Mouse (Mus musculus): ENCODE results near the gene Praf2. TPM values are rescaled to one million over a fixed set of nuclear protein-coding genes. Genes with fewer than 3 reads are reported as not detected.

Praf2 gene
- polyA plus RNA-seq (2014; fragmentation: Nextera tagmentation; extraction: Ambion mirVana), result 139 and 145 TPM in 2 replicates

GRCm38 (mm10) chrX:7728215-7728921, at the start of gene Praf2:
Gene Praf2 (plus strand): TSS chrX:7728439.
- peak within 1 kb of the TSS; percentile 60 for H3K9ac ChIP-seq (ENCODE audit: low read length)
- WGBS, result 35% methylated on average over 42 of the region's 42 CpGs
- DNase-seq (ENCODE audit: low spot score) (peak; percentile 95), ATAC-seq (peak; percentile 96)
- no peaks in the 10 kb centered on the region; the same call in 1 of the 2 replicates for H3K4me1 ChIP-seq (ENCODE audit: control insufficient read depth, insufficient read depth, low read length)
- H3K4me2 ChIP-seq (ENCODE audit: low read length), result peak within 1 kb of the TSS; percentile 59
- H3K4me3 ChIP-seq (ENCODE audit: low read depth, low read length), result peak within 1 kb of the TSS; percentile 43
- peaks cover 11% of the 10 kb centered on the region; the same call in 1 of the 2 replicates for H3K36me3 ChIP-seq (ENCODE audit: control insufficient read depth, insufficient read depth, low read length)
- peak within 1 kb of the TSS; percentile 39; the same call in 1 of the 2 replicates for H3K27ac ChIP-seq (ENCODE audit: low read depth, low read length)
- no peaks in the 10 kb centered on the region for H3K9me3 ChIP-seq (replicated peaks; ENCODE audit: control insufficient read depth, low read length)
- H3K27me3 ChIP-seq (replicated peaks; ENCODE audit: control insufficient read depth, insufficient read depth, low read length), result no peaks in the 10 kb centered on the region

- ATAC-seq (no peak), DNase-seq (ENCODE audit: low spot score) (no peak)
- 56% methylated on average over 3 of the region's 3 CpGs for WGBS
Observed at GRCm38 (mm10) chrX:7678986-7679385, 49.3 kb upstream of the Praf2 start.

GRCm38 (mm10) chrX:7679405-7680056, 48.7 kb upstream of the Praf2 start:
- peak; percentile 90 for DNase-seq (ENCODE audit: low spot score)
- no peaks in the 10 kb centered on the region for H3K36me3 ChIP-seq (ENCODE audit: control insufficient read depth, insufficient read depth, low read length)
- H3K4me2 ChIP-seq (ENCODE audit: low read length), result peak overlapping the region; percentile 45
- ATAC-seq, result peak; percentile 96
- WGBS, result 28% methylated on average over 27 of the region's 27 CpGs
- H3K4me1 ChIP-seq (ENCODE audit: control insufficient read depth, insufficient read depth, low read length), result no peaks in the 10 kb centered on the region
- H3K27ac ChIP-seq (ENCODE audit: low read depth, low read length), result no peak overlapping the region
- peak overlapping the region; percentile 13; the same call in 1 of the 2 replicates for H3K4me3 ChIP-seq (ENCODE audit: low read depth, low read length)
- H3K9ac ChIP-seq (ENCODE audit: low read length), result 0 out of 2 replicates have a peak overlapping the region, but pooled peaks have one; percentile 21
- H3K27me3 ChIP-seq (replicated peaks; ENCODE audit: control insufficient read depth, insufficient read depth, low read length), result no peaks in the 10 kb centered on the region
- no peaks in the 10 kb centered on the region for H3K9me3 ChIP-seq (replicated peaks; ENCODE audit: control insufficient read depth, low read length)

More at GRCm38 (mm10) chrX:7678986-7679385, 49.3 kb upstream of the Praf2 start:
- Histone ChIP-seq H3K9me3 (replicated peaks; ENCODE audit: control insufficient read depth, low read length) (no peaks in the 10 kb centered on the region), H3K4me1 (ENCODE audit: control insufficient read depth, insufficient read depth, low read length) (no peaks in the 10 kb centered on the region), H3K4me2 (ENCODE audit: low read length) (no peak overlapping the region), H3K27me3 (replicated peaks; ENCODE audit: control insufficient read depth, insufficient read depth, low read length) (no peaks in the 10 kb centered on the region), H3K9ac (ENCODE audit: low read length) (no peak overlapping the region), H3K27ac (ENCODE audit: low read depth, low read length) (no peak overlapping the region), H3K36me3 (ENCODE audit: control insufficient read depth, insufficient read depth, low read length) (no peaks in the 10 kb centered on the region), H3K4me3 (ENCODE audit: low read depth, low read length) (no peak overlapping the region)

- Histone ChIP-seq H3K4me3 (ENCODE audit: low read depth, low read length) (peak overlapping the region; percentile 13; the same call in 1 of the 2 replicates), H3K27me3 (replicated peaks; ENCODE audit: control insufficient read depth, insufficient read depth, low read length) (no peaks in the 10 kb centered on the region), H3K36me3 (ENCODE audit: control insufficient read depth, insufficient read depth, low read length) (no peaks in the 10 kb centered on the region), H3K27ac (ENCODE audit: low read depth, low read length) (no peak overlapping the region), H3K4me1 (ENCODE audit: control insufficient read depth, insufficient read depth, low read length) (no peaks in the 10 kb centered on the region), H3K9ac (ENCODE audit: low read length) (0 out of 2 replicates have a peak overlapping the region, but pooled peaks have one; percentile 21), H3K9me3 (replicated peaks; ENCODE audit: control insufficient read depth, low read length) (no peaks in the 10 kb centered on the region), H3K4me2 (ENCODE audit: low read length) (peak overlapping the region; percentile 45)
- WGBS, result 35% methylated on average over 12 of the region's 12 CpGs
- DNase-seq (ENCODE audit: low spot score) (no peak), ATAC-seq (no peak)
Observed at GRCm38 (mm10) chrX:7680057-7680412, 48.2 kb upstream of the Praf2 start.

GRCm38 (mm10) chrX:7680864-7681263, 47.4 kb upstream of the Praf2 start, which contains the start of gene Magix:
Gene Magix (minus strand): TSS chrX:7681251.
- Histone ChIP-seq H3K4me1 (ENCODE audit: control insufficient read depth, insufficient read depth, low read length) (no peaks in the 10 kb centered on the region), H3K9ac (ENCODE audit: low read length) (0 out of 2 replicates have a peak within 1 kb of the TSS, but pooled peaks have one; percentile 21), H3K27ac (ENCODE audit: low read depth, low read length) (no peak within 1 kb of the TSS), H3K4me3 (ENCODE audit: low read depth, low read length) (peak within 1 kb of the TSS; percentile 13; the same call in 1 of the 2 replicates), H3K27me3 (replicated peaks; ENCODE audit: control insufficient read depth, insufficient read depth, low read length) (no peaks in the 10 kb centered on the region), H3K4me2 (ENCODE audit: low read length) (peak within 1 kb of the TSS; percentile 45), H3K36me3 (ENCODE audit: control insufficient read depth, insufficient read depth, low read length) (no peaks in the 10 kb centered on the region), H3K9me3 (replicated peaks; ENCODE audit: control insufficient read depth, low read length) (no peaks in the 10 kb centered on the region)
- DNase-seq (ENCODE audit: low spot score), result no peak
- no peak for ATAC-seq
- WGBS, result 65% methylated on average over 14 of the region's 14 CpGs

- Histone ChIP-seq H3K36me3 (ENCODE audit: control insufficient read depth, insufficient read depth, low read length) (no peaks in the 10 kb centered on the region), H3K4me3 (ENCODE audit: low read depth, low read length) (no peak overlapping the region), H3K4me2 (ENCODE audit: low read length) (no peak overlapping the region), H3K27me3 (replicated peaks; ENCODE audit: control insufficient read depth, insufficient read depth, low read length) (no peaks in the 10 kb centered on the region), H3K27ac (ENCODE audit: low read depth, low read length) (no peak overlapping the region), H3K9ac (ENCODE audit: low read length) (no peak overlapping the region), H3K4me1 (ENCODE audit: control insufficient read depth, insufficient read depth, low read length) (no peaks in the 10 kb centered on the region), H3K9me3 (replicated peaks; ENCODE audit: control insufficient read depth, low read length) (no peaks in the 10 kb centered on the region)
- DNase-seq (ENCODE audit: low spot score) (no peak), ATAC-seq (no peak)
- 96% methylated on average over 2 of the region's 2 CpGs for WGBS
Observed at GRCm38 (mm10) chrX:7688321-7688720, 39.9 kb upstream of the Praf2 start.

- Histone ChIP-seq H3K9me3 (replicated peaks; ENCODE audit: control insufficient read depth, low read length) (no peaks in the 10 kb centered on the region), H3K9ac (ENCODE audit: low read length) (no peak overlapping the region), H3K27me3 (replicated peaks; ENCODE audit: control insufficient read depth, insufficient read depth, low read length) (no peaks in the 10 kb centered on the region), H3K4me2 (ENCODE audit: low read length) (no peak overlapping the region), H3K4me3 (ENCODE audit: low read depth, low read length) (no peak overlapping the region), H3K36me3 (ENCODE audit: control insufficient read depth, insufficient read depth, low read length) (no peaks in the 10 kb centered on the region), H3K27ac (ENCODE audit: low read depth, low read length) (no peak overlapping the region), H3K4me1 (ENCODE audit: control insufficient read depth, insufficient read depth, low read length) (no peaks in the 10 kb centered on the region)
- 78% methylated on average over 3 of the region's 3 CpGs for WGBS
- ATAC-seq (no peak), DNase-seq (ENCODE audit: low spot score) (no peak)
Observed at GRCm38 (mm10) chrX:7690486-7690885, 37.8 kb upstream of the Praf2 start.

- Histone ChIP-seq H3K4me3 (ENCODE audit: low read depth, low read length) (no peak overlapping the region), H3K27ac (ENCODE audit: low read depth, low read length) (no peak overlapping the region), H3K9ac (ENCODE audit: low read length) (no peak overlapping the region), H3K4me1 (ENCODE audit: control insufficient read depth, insufficient read depth, low read length) (no peaks in the 10 kb centered on the region), H3K27me3 (replicated peaks; ENCODE audit: control insufficient read depth, insufficient read depth, low read length) (no peaks in the 10 kb centered on the region), H3K4me2 (ENCODE audit: low read length) (no peak overlapping the region), H3K36me3 (ENCODE audit: control insufficient read depth, insufficient read depth, low read length) (no peaks in the 10 kb centered on the region), H3K9me3 (replicated peaks; ENCODE audit: control insufficient read depth, low read length) (no peaks in the 10 kb centered on the region)
- peak; percentile 26 for DNase-seq (ENCODE audit: low spot score)
- WGBS, result 40% methylated on average over 4 of the region's 4 CpGs
- ATAC-seq, result no peak
Observed at GRCm38 (mm10) chrX:7692862-7693261, 35.4 kb upstream of the Praf2 start.

Data from forebrain, embryonic 14.5 days (tissue).